Mouse (Mus musculus) midbrain, embryonic 15.5 days (tissue): ENCODE data around the gene Rapgef6. TPM values are rescaled to one million over a fixed set of nuclear protein-coding genes. Genes with fewer than 3 reads are reported as not detected.

ENCODE experiments used
- ATAC-seq: fragments of 200-750 bp; cut with Nextera tagmentation; replicated peaks from 2 replicates; pipeline ENCODE4 v1.8.0; 2017; ENCODE audit warnings: moderate TSS enrichment
- H3K27ac ChIP-seq: fragments of 300-500 bp; sonication (generic); 2 replicates; pipeline ENCODE4 v1.5.1; 2015; ENCODE audit warnings: mild to moderate bottlenecking, inconsistent platforms
- H3K27me3 ChIP-seq: fragments of 300-500 bp; sonication (generic); replicated peaks from 2 replicates; pipeline ENCODE4 v1.6.1; 2015; ENCODE audit warnings: inconsistent platforms
- H3K36me3 ChIP-seq: fragments of 300-500 bp; sonication (generic); replicated peaks from 2 replicates; pipeline ENCODE4 v1.6.1; 2015; ENCODE audit warnings: inconsistent platforms
- H3K4me1 ChIP-seq: fragments of 300-500 bp; sonication (generic); 2 replicates; pipeline ENCODE4 v1.6.1; 2015; ENCODE audit warnings: inconsistent platforms
- H3K4me2 ChIP-seq: fragments of 300-500 bp; sonication (generic); 2 replicates; pipeline ENCODE4 v1.6.1; 2015; ENCODE audit warnings: inconsistent platforms, mild to moderate bottlenecking, moderate library complexity
- H3K4me3 ChIP-seq: fragments of 300-500 bp; sonication (generic); 2 replicates; pipeline ENCODE4 v1.5.1; 2015; ENCODE audit warnings: mild to moderate bottlenecking, inconsistent platforms
- H3K9ac ChIP-seq: fragments of 300-500 bp; sonication (generic); 2 replicates; pipeline ENCODE4 v1.6.1; 2015; ENCODE audit warnings: mild to moderate bottlenecking, inconsistent platforms
- H3K9me3 ChIP-seq: fragments of 300-500 bp; sonication (generic); 2 replicates; pipeline ENCODE4 v1.6.1; 2016; ENCODE audit warnings: inconsistent platforms
- WGBS: fragments of 180-500 bp; shearing (Covaris S2); methylation state at CpG from one replicate; pipeline ENCODE4 v1.1.7; 2015; ENCODE audit warnings: mixed read lengths; 5-methylcytosine and 5-hydroxymethylcytosine counted together
- polyA plus RNA-seq: library from polyadenylated mRNA; unstranded; fragments of >200 nt; fragmentation: Nextera tagmentation; extraction: Ambion mirVana; gene quantifications from 2 replicates; pipeline ENCODE4 v1.2.1, GENCODE M21; 2015

The Rapgef6 gene
- polyA plus RNA-seq, result 37.7 and 42.7 TPM in 2 replicates

DNA sequence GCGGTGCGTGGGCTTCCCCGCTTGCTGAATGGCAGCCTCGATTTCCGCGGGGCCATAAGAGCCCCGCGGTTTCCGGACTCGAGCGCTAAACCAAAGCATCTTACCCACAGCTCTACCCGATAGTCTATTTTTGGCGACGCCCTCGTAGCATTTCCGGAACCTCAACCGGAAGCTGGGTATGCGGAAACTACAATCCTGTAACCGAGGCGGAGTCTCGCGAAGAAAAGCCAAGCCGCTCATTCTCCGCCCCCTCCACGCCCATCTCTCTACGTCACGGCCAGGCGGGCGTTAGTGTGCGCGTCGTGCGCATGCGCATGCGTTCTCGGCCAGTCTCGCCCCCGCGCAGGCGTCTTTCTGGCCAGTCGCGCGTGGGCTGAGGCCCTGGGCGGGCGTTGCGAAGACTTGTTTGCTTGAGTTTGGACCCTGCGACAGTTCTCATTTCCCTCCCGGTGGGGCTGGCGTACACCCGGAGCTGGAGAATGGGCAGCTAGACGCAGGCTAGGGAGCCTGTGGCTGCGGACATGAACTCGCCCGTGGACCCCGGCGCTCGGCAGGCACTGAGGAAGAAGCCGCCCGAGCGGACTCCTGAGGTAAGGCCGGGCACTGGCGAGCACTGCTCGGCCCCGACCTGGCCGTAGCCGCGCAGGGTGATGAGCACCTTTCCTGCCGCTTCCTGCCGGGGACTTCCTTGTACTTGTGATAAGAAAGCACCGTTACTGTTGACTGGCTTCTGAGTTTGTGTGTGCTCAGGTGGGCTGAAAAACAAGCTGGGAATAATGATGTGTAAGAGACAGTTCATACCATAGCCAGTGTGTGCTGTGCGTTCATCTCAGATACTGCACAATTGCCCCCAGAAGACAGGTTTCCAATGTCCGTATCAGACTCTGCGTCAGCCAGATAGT is at the start of gene Rapgef6:
TSS of gene Rapgef6 (plus strand) at position 319 of the 902 bp plus-strand sequence.
- Histone ChIP-seq H3K9me3 (no peaks in the 10 kb centered on the region), H3K27me3 (no peaks in the 10 kb centered on the region), H3K4me3 (peak within 1 kb of the TSS; percentile 87), H3K27ac (peak within 1 kb of the TSS; percentile 91), H3K4me1 (peaks cover 24% of the 10 kb centered on the region), H3K9ac (peak within 1 kb of the TSS; percentile 72), H3K4me2 (peak within 1 kb of the TSS; percentile 71), H3K36me3 (no peaks in the 10 kb centered on the region)
- ATAC-seq, result peak; percentile 98
- WGBS, result under 1% methylated on average over 73 of the region's 73 CpGs

GRCm38 (mm10) chr11:54478414-54478813 is 44.2 kb upstream of the Rapgef6 start:
- H3K9me3 ChIP-seq, result no peaks in the 10 kb centered on the region
- H3K4me1 ChIP-seq, result no peaks in the 10 kb centered on the region
- H3K36me3 ChIP-seq, result no peaks in the 10 kb centered on the region
- H3K4me2 ChIP-seq, result no peak overlapping the region
- ATAC-seq, result no peak
- H3K27ac ChIP-seq, result no peak overlapping the region
- H3K9ac ChIP-seq, result no peak overlapping the region
- WGBS, result 94% methylated on average over 1 of the region's 1 CpGs
- H3K4me3 ChIP-seq, result no peak overlapping the region
- H3K27me3 ChIP-seq, result no peaks in the 10 kb centered on the region

GRCm38 (mm10) chr11:54486041-54486440 is 36.6 kb upstream of the Rapgef6 start:
- Histone ChIP-seq H3K9me3 (no peaks in the 10 kb centered on the region), H3K27me3 (no peaks in the 10 kb centered on the region), H3K4me3 (no peak overlapping the region), H3K27ac (no peak overlapping the region), H3K9ac (no peak overlapping the region), H3K4me2 (no peak overlapping the region), H3K4me1 (no peaks in the 10 kb centered on the region), H3K36me3 (no peaks in the 10 kb centered on the region)
- WGBS, result 95% methylated on average over 3 of the region's 3 CpGs
- no peak for ATAC-seq

- Histone ChIP-seq H3K4me2 (no peak overlapping the region), H3K27me3 (no peaks in the 10 kb centered on the region), H3K9ac (no peak overlapping the region), H3K9me3 (no peaks in the 10 kb centered on the region), H3K36me3 (0 out of 2 replicates have a peak, but pooled peaks cover 6% of the 10 kb centered on the region), H3K4me1 (no peaks in the 10 kb centered on the region), H3K4me3 (no peak overlapping the region), H3K27ac (no peak overlapping the region)
- 96% methylated on average over 1 of the region's 1 CpGs for WGBS
- ATAC-seq, result no peak
These were observed 30.6 kb upstream of the Rapgef6 start for GRCm38 (mm10) chr11:54491946-54492558.

- H3K36me3 ChIP-seq, result 0 out of 2 replicates have a peak, but pooled peaks cover 6% of the 10 kb centered on the region
- no peak overlapping the region for H3K27ac ChIP-seq
- no peaks in the 10 kb centered on the region for H3K9me3 ChIP-seq
- no peak overlapping the region for H3K4me3 ChIP-seq
- WGBS, result 90% methylated on average over 4 of the region's 4 CpGs
- ATAC-seq, result no peak
- H3K27me3 ChIP-seq, result no peaks in the 10 kb centered on the region
- H3K4me2 ChIP-seq, result no peak overlapping the region
- no peaks in the 10 kb centered on the region for H3K4me1 ChIP-seq
- H3K9ac ChIP-seq, result no peak overlapping the region
These were observed 30.1 kb upstream of the Rapgef6 start for GRCm38 (mm10) chr11:54492559-54492958.

DNA sequence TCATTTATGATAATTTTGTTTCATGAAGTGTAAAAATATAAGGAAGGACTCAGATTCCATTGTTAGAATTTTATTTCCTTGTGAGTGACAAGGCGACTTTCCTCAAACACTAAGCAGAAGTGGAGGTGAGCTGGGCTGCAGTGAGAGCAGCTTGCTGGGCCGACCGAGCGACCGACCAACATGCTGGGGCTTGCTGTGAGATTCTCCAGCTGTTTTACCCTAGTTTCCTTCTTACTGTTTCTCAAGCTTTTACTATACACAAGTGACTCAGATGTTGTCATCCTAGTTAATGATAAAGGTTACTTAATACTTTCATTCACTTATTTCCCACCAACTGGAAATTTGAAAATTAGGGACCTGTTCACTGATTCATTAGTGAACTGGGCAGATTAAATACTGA is 22.8 kb upstream of the Rapgef6 start:
- ATAC-seq, result no peak
- 91% methylated on average over 5 of the region's 5 CpGs for WGBS
- H3K4me3 ChIP-seq, result no peak overlapping the region

DNA sequence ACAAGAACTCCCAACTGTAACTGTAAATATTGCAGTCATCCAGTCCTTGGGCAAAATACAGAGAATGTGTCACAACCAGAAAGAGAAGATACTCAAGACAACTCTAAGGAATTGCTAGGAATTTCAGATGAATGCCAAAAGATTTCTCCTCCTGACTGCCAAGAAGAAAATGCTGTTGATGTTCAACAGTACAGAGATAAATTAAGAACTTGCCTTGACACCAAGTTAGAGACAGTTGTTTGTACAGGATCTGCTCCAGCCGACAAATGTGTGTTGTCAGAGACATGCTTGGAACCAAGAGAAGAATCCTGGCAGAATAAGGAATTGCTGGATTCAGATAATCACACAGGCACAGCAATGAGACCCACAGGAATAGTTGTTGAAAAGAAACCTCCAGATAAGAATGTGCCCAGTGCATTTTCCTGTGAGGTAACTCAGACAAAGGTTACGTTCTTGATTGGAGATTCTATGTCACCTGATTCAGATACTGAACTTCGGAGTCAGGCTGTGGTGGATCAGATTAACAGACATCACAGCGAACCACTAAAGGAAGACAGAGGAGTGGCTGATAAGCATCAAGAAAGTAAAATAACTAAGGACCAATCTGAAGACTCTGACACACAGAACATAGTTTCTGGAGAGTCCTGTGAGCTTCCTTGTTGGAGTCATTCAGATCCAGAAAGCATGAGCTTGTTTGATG is 20.0 kb upstream of the Rapgef6 start:
- H3K4me3 ChIP-seq, result no peak overlapping the region
- no peak overlapping the region for H3K4me2 ChIP-seq
- no peaks in the 10 kb centered on the region for H3K4me1 ChIP-seq
- no peak overlapping the region for H3K27ac ChIP-seq
- H3K27me3 ChIP-seq, result no peaks in the 10 kb centered on the region
- no peak for ATAC-seq
- WGBS, result 92% methylated on average over 4 of the region's 4 CpGs
- H3K36me3 ChIP-seq, result peaks cover 17% of the 10 kb centered on the region
- no peak overlapping the region for H3K9ac ChIP-seq
- no peaks in the 10 kb centered on the region for H3K9me3 ChIP-seq

More for the DNA sequence above, 22.8 kb upstream of the Rapgef6 start:
- no peaks in the 10 kb centered on the region for H3K4me1 ChIP-seq
- H3K9ac ChIP-seq, result no peak overlapping the region
- H3K4me2 ChIP-seq, result no peak overlapping the region
- no peak overlapping the region for H3K27ac ChIP-seq
- H3K27me3 ChIP-seq, result no peaks in the 10 kb centered on the region
- H3K36me3 ChIP-seq, result peaks cover 15% of the 10 kb centered on the region
- H3K9me3 ChIP-seq, result no peaks in the 10 kb centered on the region

DNA sequence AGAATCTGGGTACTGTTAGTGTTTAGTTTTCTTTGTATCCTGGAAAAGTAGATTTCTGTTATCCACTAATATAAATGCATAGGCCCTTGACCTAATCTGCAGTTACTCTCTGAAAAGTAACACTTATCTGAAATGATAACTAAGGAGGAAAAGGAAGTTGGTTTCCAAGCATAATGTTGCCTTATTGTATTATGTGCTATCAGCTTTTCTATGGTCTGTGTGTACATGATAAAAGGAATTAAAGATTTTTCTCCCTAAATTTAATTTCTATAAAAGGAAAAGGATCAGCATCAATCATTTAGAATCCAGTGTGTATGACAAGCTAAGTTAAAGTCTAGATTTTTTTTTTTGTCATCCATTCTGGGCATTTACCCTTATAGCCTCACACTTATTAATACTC is 9.1 kb upstream of the Rapgef6 start:
- H3K4me1 ChIP-seq, result no peaks in the 10 kb centered on the region

DNA sequence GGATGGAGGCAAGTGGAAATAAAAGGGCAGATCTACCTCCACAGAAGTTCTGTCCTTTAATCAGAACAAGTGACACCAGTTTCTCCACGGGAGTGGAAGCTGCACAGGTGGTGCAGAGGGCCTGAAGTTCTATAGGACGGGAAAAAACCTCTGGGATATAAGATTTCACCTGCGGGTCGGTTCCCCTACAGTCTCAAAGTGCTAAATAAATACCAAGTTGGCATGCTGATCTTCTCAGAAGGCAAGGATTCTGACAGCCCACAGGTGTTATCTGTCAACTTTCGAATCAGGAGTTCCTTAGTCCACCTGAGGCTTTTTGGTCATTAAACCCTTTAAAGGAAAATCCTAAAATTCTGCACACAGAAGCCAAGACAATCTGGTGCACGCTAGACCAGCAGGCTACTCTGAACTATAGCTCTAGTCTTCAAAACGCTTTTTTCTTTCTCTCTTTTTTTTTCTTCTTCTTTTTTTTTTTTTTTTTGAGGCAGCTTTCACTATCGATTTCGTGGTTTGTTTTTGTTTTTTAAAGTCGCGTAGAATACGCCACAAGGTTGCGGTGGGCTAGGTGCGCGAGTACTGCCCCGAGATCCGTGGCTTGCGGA is 619 bp upstream of the Rapgef6 start:
- Histone ChIP-seq H3K27ac (peak overlapping the region; percentile 91), H3K4me1 (peaks cover 24% of the 10 kb centered on the region), H3K36me3 (no peaks in the 10 kb centered on the region), H3K9me3 (no peaks in the 10 kb centered on the region), H3K4me2 (peak overlapping the region; percentile 71), H3K9ac (peak overlapping the region; percentile 60), H3K4me3 (peak overlapping the region; percentile 87), H3K27me3 (no peaks in the 10 kb centered on the region)
- no peak for ATAC-seq
- WGBS, result 1% methylated on average over 18 of the region's 18 CpGs

More for the DNA sequence above, 9.1 kb upstream of the Rapgef6 start:
- no peak overlapping the region for H3K4me2 ChIP-seq
- no peak for ATAC-seq
- H3K9me3 ChIP-seq, result no peaks in the 10 kb centered on the region
- no peak overlapping the region for H3K9ac ChIP-seq
- no peak overlapping the region for H3K27ac ChIP-seq
- H3K4me3 ChIP-seq, result no peak overlapping the region
- no peaks in the 10 kb centered on the region for H3K27me3 ChIP-seq
- H3K36me3 ChIP-seq, result peaks cover 13% of the 10 kb centered on the region

GRCm38 (mm10) chr11:54523431-54524001 is 869 bp downstream of the Rapgef6 start:
- Histone ChIP-seq H3K27ac (peak overlapping the region; percentile 91; the same call in 1 of the 2 replicates), H3K4me1 (peaks cover 24% of the 10 kb centered on the region), H3K36me3 (no peaks in the 10 kb centered on the region), H3K4me2 (peak overlapping the region; percentile 71), H3K4me3 (peak overlapping the region; percentile 87), H3K27me3 (no peaks in the 10 kb centered on the region), H3K9me3 (no peaks in the 10 kb centered on the region), H3K9ac (peak overlapping the region; percentile 72)
- 16% methylated on average over 10 of the region's 10 CpGs for WGBS
- no peak for ATAC-seq

DNA sequence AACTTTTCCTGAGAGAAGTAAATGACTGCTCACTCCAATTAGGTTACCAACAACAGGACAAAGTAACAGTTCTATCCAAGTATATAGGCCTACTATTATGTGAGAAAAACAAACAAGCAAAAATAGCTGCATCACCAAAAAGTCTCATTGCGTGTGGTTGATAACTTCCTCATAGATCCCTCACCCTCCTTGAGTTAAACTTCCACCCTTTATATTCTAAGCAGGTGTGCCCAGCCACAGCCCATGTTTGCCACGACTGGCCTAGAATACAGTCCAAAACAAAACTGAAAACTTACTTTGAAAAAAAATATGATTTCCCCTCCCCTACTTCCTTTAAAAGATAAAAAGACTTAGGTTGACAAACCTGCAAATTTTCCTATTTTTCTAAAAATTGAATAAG is 5.4 kb downstream of the Rapgef6 start:
- H3K9me3 ChIP-seq, result no peaks in the 10 kb centered on the region
- WGBS, result 91% methylated on average over 2 of the region's 2 CpGs
- H3K9ac ChIP-seq, result no peak overlapping the region
- peaks cover 18% of the 10 kb centered on the region for H3K4me1 ChIP-seq
- no peak for ATAC-seq
- no peaks in the 10 kb centered on the region for H3K27me3 ChIP-seq
- no peaks in the 10 kb centered on the region for H3K36me3 ChIP-seq
- no peak overlapping the region for H3K27ac ChIP-seq
- H3K4me3 ChIP-seq, result no peak overlapping the region
- no peak overlapping the region for H3K4me2 ChIP-seq
